Mouse (Mus musculus) induced T-regulatory cell, adult 2 months (primary cell): ENCODE measurements around the gene Nampt.
"Not testable (repeated sequence)": the region's sequence is repeated elsewhere in the genome, so short reads cannot be mapped to it uniquely, and the experiment has no call there.

Experiments
- DNase-seq: peaks from one replicate; pipeline ENCODE4 v3.0.0-alpha.2; 2012; ENCODE audit warnings: low read depth

The Nampt gene

GRCm38 (mm10) chr12:32841442-32841900 lies 22.1 kb downstream of the Nampt start:
- no peak for DNase-seq

GRCm38 (mm10) chr12:32846325-32846724 lies 27.0 kb downstream of the Nampt start:
- DNase-seq, result peak; percentile 51

- no peak for DNase-seq
These were observed 34.4 kb downstream of the Nampt start for GRCm38 (mm10) chr12:32853757-32854156.

- DNase-seq, result no peak
These were observed 35.5 kb downstream of the Nampt start for GRCm38 (mm10) chr12:32854866-32855265.

DNA sequence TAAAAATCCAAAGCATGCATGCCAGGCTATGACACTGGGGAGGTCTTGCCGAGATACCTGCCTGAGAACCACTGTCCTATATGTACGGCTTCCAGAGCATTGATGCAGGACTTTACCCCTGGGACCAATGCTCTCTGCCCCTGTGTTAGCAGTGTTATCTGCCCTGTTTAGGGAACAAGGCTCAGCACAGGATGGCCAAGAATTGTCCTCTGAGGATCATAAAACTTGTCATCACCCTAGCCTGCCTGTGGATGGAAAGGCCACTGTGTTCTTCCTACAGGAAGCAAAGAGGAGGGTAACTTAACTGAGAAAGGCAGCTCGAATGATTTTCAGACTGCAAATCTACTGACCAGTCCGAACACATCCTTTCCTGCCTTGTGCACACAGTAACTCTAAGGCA lies 36.1 kb downstream of the Nampt start:
- DNase-seq, result no peak

GRCm38 (mm10) chr12:32856707-32857511 lies 37.6 kb downstream of the Nampt start:
- peak; percentile 18 for DNase-seq

GRCm38 (mm10) chr12:32858444-32858843 lies 39.1 kb downstream of the Nampt start:
- no peak for DNase-seq

DNA sequence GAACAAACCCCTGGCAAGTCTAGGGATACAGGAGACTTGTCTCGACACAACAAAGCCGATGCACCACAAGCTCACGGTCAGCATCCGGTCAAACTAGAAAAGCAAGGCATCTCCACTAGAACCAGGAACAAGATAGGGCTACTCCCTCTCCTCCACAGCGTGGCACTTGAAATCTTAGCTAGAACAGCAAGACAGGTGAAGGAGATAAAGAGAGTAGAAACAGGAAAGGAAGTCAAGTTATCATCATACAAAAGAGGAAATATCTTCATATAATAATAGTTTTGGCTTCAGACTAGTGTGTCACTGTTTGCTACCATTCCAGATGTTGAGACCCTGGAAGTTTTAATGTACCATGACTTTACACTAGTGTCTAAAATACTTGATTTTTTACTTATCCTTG lies 41.5 kb downstream of the Nampt start:
- no peak for DNase-seq

DNA sequence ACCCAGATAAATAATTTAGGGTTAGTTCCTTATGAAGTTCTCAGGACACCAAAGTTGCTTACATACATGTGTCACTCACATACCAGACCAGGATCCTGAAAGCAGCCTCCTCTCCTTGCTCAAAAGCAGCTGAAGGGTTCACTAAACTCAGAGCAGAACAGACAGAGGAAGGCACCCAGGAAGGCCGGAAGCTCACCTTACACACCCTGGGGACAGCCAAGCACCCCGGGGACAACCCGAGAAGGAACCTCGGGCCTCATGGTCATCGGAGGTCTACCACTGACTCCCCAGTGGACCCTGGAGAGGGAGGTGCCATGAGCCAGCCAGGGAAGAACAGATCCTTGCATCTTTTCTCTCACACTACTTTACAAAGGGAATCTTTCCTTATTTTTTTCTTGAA lies 51.5 kb downstream of the Nampt start:
- DNase-seq, result no peak

DNA sequence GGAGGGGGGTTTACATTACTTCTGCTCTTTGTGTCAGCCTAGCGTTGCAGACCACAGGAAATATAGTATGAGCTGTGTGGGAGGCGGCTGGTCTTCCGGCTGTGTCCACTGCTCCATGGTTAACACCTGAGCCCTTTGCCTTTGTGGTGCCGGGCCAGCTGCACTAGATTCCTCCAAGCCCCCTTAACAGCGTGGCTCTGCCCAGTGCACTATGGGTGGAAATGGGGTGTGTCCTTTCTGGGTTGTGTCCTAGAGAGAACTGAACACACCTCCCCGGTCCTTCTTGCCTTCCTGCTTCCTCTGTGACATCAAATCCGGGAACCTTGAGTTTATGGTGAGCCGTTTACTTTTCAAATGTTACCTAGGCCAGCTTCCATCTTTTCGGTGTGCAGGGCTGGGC lies 58.2 kb downstream of the Nampt start:
- no peak for DNase-seq

GRCm38 (mm10) chr12:32877964-32878571 lies 58.7 kb downstream of the Nampt start:
- DNase-seq, result no peak

DNA sequence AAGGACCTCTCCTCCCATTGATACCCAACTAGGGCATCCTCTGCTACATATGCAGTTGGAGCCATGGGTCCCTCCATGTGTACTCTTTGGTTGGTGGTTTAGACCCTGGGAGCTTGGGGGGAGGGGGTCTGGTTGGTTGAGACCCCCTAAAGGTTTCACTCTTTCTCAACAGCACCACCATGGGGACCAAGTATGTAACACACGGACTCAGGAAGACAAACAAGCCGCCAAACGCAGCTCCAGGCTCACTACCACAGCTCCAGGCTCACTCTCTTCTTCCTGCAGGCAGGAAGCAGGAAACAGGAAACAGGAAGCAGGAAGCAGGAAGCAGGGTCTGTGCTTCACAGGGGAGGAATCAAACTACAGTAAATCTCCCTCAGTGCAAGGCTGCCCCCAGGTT lies 60.0 kb downstream of the Nampt start:
- DNase-seq, result no peak

- DNase-seq, result no peak
These were observed 65.0 kb downstream of the Nampt start for GRCm38 (mm10) chr12:32884356-32884755.

- no peak for DNase-seq
These were observed 65.7 kb downstream of the Nampt start for GRCm38 (mm10) chr12:32885041-32885440.

- no peak for DNase-seq
These were observed 67.0 kb downstream of the Nampt start for GRCm38 (mm10) chr12:32886353-32886752.

DNA sequence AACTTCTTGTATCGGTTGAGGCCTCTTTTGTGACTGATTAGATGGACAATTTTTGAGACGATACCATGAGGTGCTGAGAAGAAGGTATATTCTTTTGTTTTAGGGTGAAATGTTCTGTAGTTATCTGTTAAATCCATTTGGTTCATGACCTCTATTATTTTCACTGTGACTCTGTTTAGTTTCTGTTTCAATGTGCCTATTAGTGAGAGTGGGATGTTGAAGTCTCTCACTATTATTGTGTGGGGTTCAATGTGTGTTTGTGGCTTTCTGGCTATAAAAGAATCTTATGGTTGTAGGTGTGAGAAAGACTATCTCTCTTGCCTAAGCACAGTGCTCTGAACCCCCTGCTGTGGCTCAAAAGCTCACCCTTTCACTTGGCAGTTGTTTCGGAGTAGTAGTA lies 68.9 kb downstream of the Nampt start:
- no peak for DNase-seq

DNA sequence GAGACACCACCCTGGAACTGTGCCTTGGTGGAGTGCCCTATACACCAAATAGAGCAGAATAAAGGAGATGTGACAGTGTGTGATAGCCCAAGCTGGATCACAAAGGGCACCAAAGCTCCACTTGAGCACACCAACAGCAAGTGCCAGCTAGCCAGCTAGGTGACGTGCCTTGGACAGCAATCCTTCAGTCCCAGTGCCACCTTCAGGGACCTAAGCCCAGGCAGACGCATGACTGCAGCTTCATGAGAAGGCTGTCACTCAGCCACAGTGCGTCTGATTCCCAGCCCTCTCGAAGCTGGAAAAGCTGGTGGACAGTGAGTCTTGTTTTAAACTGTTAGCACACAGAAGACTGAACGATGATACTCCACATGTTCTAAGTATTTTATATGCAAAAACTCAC lies 70.5 kb downstream of the Nampt start:
- no peak for DNase-seq

GRCm38 (mm10) chr12:32890455-32890854 lies 71.1 kb downstream of the Nampt start:
- no peak for DNase-seq

GRCm38 (mm10) chr12:32891271-32891670 lies 71.9 kb downstream of the Nampt start:
- not testable (repeated sequence) for DNase-seq

GRCm38 (mm10) chr12:32893212-32893611 lies 73.9 kb downstream of the Nampt start:
- DNase-seq, result peak; percentile 23

DNA sequence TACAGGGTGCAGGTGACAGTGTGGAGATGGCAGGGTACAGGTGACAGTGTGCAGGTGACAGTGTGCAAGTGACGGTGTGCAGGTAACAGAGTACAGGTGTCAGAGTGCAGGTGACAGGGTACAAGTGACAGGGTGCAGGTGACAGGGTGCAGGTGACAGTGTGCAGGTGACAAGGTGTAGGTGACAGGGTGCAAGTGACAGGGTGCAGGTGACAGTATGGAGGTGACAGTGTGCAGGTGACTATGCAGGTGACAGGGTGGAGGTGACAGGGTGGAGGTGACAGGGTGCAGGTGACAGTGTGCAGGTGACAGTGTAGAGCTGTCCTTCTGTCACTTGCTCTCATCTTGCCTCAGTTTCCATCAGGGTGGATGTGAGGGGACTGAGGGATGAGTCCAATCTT lies 76.5 kb downstream of the Nampt start:
- no peak for DNase-seq

DNA sequence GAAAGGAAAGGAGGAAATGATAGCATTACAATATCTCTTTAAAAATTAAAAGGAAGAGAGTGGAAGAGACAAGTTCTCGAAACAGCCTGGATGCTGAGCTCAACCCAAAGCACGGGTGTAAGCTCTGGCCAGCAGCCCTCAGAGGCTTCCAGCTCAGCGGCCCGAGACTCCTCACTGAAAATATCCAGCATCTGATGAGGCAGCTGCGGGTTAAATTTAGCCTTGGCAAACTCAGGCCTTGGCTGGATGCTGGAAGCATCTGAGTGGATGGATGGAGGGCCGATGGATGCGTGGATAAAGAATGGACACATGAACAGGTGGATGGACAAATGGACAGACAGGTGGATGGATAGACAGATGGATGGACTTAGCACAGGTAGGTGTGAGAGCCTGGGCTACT lies 77.2 kb downstream of the Nampt start:
- no peak for DNase-seq
